Mouse (Mus musculus) heart, adult 18-20 months (tissue): ENCODE results near the gene Ptpre. TPM values are rescaled to one million over a fixed set of nuclear protein-coding genes. Genes with fewer than 3 reads are reported as not detected.
A peak's percentile ranks its signal among the peaks of the same experiment; 100 is the strongest.
"Not testable (repeated sequence)": the region's sequence is repeated elsewhere in the genome, so short reads cannot be mapped to it uniquely, and the experiment has no call there.

ENCODE experiments used
- DNase-seq, 2 experiments: peaks; one replicate each; pipeline ENCODE4 v3.0.0; 2021 to 2022; ENCODE audit warnings: mixed read lengths in 1 of 2
- total RNA-seq, 2 experiments: library from RNA; stranded (reverse); gene quantifications; 2 replicates each; pipeline ENCODE4 v1.2.3; 2021

Ptpre gene
- total RNA-seq, 2 experiments from 2014 or later = 2.2 to 2.9 TPM

DNA sequence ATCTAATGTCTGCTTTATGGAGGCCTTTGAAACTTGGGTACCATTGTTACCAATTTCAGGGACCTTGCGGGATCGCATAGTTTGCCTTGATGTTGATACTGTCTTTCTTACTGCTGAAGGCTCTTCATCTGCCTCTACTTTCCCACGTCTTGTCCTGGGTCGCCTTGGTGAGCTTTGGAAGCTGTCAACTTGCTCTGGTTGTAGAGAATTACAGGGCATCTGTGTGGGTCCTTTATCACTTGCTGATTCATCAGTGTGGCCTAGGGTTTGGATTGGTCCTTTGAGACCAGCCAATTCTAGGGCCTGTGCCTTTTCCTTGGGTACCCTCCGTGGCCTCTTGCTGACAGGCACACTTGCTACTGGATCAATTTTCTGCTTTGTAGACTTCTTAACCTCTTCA, 157.5 kb downstream of the Ptpre start:
- DNase-seq = no peak

DNA sequence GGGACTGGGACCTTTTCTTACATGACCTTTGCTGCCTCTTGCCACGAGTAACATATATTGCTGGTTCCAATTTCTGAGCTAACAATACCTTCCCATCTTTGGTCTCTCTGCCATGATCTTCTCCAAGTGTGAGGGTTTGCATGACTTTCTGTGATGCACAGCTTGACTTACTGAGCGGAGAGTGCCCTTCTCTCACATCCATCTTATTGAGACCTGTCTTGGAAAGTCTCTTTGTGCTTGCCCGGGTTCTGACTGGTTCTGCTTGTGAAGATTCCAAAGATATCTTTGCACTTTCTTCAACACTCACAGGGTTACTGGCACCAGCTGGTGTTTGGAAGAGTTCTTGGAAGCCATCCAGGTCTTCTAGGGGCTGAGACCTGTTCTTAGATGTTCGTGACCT, 158.8 kb downstream of the Ptpre start:
- DNase-seq = no peak

DNA sequence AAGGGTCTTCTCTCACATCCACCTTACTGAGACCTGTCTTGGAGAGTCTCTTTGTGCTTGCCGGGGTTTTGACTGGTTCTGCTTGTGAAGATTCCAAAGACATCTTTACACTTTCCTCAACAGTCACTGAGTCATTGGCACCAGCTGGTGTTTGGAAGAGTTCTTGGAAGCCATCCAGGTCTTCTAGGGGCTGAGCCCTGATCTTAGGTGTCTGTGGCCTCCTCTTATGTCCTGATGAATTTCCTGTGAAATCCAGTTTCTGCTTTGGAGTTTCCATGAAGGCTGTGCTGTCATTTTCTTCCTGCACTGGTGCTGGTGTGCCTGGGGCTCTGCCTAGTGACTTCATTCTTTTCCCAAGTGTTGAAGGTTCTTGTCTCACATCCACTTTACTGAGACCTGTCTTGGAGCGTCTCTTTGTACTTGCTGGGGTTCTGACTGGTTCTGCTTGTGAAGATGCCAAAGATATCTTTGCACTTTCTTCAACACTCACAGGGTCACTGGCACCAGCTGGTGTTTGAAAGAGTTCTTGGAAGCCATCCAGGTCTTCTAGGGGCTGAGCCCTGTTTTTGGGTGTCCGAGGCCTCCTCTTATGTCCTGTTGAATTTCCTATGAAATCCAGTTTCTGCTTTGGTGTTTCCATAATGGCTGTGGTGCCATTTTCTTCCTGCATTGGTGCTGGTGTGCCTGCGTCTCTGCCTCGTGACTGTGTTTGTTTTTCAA, 159.9 kb downstream of the Ptpre start:
- not testable (repeated sequence) for DNase-seq

DNA sequence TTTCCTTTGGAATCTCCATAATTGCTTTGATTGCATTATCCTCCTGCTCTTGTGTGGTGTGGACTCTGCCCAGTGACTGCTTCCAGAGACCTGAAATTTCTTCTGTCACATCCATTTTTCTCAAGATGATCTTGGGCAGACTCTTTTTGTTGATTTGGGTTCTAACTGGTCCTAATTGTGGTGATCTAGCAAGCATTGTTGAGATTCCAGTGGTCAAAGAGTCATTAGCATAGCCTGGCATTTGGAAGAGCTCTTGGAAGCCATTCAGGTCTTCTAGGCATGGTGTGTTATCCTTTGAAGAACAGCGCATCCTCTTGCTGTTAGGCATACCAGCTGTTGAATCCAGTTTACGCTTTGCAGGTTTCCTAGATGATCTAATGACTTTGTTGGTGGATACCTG, 161.1 kb downstream of the Ptpre start:
- no peak for DNase-seq

DNA sequence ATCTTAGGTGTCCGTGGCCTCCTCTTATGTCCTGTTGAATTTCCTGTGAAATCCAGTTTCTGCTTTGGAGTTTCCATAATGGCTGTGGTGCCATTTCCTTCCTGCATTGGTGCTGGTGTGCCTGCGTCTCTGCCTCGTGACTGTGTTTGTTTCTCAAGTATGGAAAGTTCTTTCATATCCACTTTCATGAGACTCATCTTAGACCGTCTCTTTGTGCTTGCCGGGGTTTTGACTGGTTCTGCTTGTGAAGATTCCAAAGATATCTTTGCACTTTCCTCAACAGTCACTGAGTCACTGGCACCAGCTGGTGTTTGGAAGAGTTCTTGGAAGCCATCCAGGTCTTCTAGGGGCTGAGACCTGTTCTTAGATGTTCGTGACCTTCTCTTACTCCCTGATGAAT, 162.1 kb downstream of the Ptpre start:
- not testable (repeated sequence) for DNase-seq

DNA sequence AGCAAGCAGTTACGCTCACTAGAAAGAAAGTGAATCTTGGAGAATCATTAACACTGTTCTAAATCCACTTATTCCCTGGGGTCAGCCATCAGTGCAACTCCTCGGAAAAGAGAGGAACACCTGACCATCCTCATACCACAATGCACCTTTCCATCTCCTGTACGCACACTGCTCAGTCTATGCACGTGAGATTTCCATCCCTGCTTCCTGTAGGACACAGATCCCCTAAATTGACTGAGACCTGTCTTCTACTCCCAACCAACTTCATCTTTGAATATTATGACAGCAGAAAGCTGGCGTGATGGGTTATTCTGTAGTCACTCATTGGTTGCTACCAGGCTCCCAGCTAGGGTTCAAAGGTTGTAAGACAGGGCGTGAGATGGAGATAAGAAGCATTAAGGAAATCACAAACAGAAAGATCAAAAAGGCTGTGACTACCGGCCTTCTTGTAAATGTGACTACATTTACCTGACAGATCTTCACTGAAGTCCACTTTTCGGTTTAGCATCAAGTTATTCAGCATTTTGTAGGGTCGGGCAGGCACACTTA, 166.4 kb downstream of the Ptpre start:
- no peak for DNase-seq

DNA sequence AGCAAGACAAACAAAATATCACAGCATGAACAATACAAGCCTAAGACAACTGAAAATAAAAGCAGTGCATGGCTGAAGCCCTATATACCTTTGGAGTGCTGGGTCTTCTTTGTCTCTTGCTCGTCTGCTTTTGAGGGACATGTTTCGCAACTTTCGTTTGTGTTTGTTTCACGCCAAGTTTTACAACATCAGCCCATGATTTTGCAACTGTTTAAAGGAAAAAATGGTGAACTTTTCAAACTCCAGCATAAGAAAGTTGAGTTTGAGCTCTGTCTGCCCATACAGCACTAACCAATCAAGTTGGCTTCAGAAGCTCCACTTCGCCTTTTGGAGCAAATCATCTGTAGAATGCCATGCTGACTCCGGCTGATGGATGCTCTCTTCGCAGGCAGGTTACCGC, 167.0 kb downstream of the Ptpre start:
- DNase-seq = no peak

DNA sequence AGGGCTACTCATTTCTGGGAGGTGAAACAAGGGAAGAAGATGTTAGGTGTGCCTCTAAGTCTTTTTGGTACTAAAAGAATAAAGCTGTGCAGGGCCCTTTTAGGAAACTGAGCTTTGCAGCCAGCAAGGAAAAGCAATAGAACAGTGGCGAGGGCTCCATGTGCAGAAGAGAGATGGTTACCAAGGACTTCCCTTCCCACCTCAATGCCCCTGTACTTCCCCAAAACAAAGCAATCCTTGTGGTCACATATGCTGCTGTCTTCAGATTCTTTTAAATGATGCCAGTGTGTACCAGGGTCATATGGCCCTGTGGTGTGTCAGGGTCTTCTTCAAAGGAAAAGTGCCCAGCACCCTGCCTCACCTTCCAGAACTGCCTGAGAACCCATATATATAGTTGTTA, 167.8 kb downstream of the Ptpre start:
- DNase-seq = no peak

DNA sequence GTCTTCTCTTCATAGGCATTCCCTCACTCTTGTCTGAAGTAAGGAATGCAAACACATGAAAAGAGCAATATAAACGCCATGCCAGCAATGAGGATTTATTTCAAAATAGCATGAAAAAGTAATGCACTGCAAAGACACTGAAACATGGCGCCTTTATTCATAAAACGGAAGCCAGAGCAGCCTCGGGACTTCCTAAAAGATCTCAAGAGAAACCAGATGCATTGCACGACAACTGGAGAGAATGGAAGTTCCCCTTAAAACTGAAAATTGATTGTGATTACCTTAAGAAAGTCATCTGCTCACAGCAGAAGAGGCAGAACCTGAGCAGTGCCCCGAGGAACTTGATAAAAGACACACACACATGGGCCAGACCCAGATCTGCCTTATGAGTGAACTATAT, 168.5 kb downstream of the Ptpre start:
- DNase-seq = no peak

DNA sequence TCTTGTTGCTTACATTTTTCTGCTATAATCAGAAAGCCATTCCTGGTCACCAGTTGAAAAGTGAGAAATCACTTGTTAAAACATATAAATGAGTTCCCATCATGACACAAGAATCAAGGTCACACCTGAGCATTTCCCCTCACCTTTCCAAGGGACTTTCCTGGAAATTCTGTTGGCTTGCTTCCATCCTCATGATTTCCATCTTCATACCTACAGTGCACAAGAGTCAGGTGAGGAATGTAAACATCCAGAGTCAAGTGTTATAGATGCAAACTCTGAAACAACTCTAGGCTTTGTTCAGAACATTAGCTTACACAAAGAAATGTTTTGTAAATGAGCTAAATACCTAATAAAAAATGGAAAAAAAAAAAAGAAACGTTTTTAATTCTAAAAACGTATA, 173.4 kb downstream of the Ptpre start:
- no peak for DNase-seq

DNA sequence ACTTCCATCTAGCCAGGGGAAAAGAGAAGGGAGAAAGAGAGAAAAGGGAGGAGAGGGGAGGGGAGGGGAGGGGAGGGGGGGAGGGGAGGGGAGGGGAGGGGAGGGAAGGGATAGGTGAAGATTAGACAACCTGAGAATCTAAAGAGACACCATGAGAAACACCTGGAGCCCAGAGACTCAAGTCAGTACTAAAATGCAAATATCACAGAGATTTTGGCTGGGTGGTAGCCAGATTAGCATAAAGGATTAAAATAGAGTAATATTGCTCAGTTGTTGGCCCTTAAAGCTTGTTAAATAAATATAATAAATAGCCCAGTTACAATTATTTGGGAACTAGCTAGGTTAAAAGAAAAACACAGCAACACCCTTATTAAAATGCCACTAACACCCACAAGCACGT, 175.3 kb downstream of the Ptpre start:
- DNase-seq = no peak

DNA sequence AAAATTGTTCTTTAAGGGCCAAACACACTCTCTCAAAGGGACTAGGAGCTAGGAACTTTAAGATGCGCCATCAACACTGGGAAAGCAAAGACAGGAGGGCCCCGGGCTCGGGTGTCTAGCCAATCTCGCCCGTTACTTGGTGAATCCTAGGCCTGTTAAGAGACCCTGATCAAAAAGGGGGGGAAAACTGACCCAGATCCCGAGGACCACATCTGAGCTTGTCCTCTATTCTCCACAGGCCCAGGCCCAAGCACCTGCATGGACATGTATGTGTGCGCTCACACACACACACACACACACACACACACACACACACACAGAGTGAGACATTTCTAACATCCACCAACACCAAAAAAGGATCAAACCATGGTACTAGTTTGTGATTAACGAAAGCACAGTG, 176.0 kb downstream of the Ptpre start:
- DNase-seq = no peak

DNA sequence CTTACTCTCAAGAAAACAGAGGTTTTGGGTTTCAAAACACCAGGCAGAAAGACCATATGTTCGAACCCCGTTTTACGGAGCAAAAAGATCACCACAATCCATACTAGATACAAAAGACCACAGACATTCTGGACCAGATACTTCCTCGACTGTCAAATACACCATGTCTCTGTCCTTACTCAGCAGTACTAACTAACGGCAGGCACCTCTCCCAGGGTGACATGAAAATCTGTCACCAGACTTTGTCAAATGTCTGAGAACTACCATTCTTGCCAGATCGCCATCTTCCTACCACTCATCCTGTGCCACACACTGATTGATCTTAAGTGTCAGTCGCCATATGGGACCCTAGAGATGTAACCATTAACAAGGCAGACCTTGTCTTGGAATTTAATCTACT, 177.9 kb downstream of the Ptpre start:
- no peak for DNase-seq

DNA sequence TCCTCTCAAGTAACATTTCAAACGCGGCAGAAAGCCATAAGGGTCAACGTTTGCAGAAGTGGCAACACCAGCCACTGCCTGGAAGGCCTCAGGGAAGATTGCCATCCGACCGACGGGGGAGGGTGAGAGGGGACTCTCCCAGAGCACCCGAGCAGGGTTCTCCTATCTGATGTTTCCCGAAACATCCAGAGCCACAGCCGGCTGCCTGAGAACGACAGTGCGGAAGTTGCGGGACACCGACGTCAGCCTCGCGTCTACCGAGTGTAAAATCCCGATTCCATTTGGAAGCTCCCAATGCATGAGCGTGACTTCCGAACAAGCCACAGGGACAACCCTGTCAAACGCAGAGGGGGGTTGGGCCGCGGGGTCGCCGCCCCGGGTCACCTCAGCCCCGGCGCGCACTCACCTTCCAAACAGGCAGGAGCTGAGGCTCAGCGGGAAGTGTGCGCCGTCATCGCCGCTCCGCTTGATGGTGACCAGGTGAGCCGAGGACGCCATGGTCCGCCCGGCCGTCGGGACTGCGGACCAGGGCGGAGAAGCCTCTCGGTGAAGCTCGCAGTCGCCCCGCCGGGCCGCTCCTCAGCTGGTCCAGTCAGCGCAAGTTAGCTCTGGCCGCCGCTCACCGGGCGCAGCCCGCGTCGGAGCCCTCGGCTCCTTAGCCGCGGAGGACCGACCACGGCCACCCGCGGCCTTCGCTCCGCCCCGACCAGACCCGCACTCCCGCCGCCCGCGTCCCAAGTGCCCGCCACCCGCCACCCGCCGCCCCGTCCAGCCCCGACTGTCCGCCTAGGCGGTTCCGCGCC, 178.6 kb downstream of the Ptpre start, which contains the start of gene Mki67:
TSS of gene Mki67 (minus strand) at position 720 of the 803 bp plus-strand sequence.
- DNase-seq = peak in 1 of 2 experiments; percentile 18

DNA sequence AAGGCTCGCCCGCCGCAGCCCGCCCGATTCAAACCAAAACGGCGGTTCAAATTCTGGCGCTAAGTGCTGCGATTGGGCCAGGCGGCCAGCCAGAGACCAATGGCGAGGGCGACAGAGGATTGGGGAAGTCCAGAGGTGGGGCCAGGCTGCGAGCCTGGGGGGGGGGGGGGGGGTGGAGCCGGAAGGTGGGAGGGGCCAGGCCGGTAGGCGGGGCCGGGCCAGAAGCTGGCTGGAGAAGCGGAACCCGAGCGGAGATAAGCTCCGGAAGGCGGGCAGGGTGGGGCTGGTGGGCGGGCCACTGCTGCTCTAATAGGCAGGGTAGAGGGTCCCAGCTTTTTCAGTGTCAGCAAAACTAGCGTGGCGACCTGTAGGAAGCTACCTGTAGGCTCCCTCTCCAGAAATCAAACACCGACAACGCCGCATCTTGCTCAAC, 179.2 kb downstream of the Ptpre start:
- peak; percentile 90 to 93 for DNase-seq

DNA sequence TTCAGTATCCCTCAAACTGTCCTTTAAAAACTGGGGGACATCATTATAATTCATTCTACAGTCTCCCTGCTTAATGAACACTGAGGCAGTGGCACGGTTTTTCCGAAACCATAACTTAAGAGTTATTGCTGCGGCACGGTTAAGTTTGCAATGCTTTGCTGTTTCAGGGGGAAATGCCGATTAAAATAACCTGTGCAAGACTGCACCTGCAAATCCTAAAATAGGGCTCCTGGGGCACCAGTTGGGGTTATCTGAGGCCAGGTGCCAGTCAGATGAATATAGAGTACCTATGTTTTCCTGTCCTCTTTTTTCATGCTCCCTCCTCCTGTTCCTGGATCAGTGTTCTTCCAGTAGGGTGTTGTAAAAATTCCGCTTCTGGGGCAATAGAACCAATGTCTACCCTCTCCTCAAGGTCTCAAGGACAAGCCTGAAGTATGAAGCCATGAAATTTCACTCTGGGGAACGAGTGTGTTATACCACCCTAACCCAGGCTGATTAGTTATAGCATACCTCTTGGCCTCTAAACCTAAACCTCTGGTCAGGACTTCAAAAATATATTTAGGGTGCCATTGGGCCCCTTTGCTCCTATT, 179.8 kb downstream of the Ptpre start:
- no peak for DNase-seq

DNA sequence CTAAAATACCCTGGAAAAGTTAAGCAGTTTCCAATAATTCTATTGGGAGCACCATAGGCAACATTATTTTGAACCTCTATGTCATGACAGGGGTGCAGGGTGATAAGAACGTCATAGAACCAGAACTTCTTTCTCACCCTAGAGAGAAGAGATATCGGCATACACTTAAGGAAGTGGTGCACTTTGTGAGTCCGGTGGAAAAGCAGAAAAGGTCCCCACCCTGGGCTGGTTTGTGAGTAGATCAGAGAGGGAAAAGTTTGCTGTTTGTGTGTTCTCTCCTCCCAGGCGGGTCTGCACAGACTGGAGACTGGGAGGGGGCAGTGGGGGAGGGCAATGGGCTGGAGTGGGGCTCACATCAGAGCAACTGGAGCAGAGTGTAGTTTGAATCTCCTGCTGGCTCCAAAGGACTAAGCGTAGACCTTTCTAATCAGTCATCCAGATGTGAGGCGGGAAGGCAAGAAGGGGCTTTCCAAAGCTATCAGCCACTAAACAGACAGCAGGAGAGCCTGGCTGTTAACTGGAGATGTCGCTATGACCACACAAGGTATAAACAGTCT, 184.2 kb downstream of the Ptpre start:
- no peak for DNase-seq

DNA sequence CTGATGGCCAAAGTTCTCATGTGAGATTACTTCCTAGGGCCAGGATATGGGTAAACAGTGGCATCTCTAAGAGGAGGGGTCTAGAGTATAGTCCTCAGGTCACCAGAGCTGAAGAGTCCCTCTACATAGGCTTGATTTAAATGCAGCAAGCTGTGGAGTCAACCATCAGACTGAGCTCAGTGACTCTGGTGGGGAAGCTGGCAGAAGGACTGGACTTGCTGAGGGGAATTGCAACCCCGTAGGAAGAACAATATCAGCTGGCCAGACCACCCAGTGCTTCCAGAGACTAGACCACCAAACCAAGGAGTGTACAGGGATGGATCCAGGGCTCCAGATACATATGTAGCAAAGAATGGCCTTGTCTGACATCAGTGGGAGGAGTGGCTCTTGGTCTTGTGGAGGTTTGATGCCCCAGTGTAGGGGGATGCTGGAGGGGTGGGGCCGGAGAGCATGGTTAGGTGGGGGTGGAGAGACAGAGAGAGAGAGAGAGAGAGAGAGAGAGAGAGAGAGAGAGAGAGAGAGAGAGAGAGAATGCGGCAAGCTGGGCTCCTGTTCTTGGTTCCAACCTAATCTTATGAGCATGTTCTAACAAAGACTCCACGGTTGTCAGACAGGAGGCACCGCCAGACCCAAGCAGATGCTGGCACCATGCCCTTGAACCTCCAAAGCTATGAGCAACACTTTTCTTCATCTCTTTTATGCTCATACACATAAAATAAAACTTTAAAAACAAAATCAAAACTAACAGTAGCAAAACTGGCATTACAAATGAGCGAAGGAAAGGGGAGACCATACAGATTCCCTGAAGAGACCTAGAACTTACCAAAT, 184.9 kb downstream of the Ptpre start:
- no peak for DNase-seq

DNA sequence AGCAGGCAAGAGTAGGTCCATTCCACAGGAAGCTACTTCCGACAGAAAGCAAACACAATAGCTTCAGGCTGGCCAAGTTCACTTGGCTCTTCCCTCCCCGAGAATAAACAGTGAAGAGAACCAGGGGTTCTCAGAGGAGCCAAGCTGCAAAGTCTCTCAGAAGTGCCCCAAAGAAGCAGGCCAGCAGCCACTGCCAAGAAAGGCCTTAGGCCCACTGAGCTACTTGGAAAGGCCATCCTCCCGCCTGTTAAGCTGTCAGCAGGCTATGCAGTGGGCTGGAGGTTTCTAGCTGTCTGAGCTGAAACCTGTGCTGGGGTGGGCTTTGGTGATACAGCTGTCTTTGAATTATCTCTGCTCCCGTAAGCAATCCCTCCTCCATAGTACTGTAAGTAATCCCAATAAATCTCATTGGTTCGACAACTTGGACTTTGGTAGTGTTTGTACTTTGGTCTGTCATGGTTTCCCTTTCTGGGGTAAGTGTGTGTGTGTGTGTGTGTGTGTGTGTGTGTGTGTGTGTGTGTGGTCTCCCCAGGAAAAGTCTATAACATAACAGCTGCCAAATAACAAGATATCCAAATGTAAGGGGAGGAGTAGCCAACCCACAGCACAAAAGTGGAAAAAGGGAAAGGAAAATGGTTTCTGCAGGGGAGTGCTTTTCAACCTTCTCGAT, 186.5 kb downstream of the Ptpre start:
- DNase-seq = no peak

DNA sequence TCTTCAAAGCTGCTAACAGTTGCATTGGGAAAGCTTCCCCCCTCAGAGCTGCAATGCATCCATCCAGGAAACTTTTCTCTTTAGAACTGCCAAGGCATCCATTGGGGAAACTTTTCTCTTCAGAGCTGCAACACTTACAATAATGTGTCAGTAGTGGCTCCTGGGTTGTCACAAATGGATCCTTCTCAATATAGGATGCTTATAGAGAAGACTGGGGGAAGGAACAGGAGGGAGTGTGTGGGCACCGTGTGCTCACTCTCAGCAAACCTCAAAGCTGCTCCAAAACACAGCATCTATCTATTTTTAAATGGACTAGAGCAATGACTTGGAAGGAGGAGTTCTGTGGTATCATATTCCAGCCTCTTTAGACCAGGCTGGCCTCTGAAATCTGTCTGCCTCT, 189.4 kb downstream of the Ptpre start:
- no peak for DNase-seq

DNA sequence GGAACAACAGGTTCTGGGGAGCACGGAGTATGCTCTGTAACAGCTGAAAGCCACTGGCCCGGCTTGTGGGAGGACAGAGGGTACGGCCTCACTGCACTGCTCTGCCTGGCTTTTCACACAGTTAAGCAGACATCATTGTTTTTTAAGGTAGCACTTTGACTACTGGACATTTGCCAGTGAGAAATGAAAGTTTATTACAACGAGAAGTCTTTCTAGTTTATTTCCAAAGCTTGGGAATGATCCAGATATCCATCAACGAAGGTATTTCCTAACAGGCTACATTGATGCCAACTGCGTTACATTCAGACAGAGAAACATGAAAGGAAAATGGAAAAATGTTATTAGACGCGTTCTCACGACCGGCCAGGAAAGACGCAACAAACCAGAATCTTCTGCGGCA, 190.8 kb downstream of the Ptpre start:
- DNase-seq = no peak
